Mouse (Mus musculus): ENCODE measurements at regions not wholly inside any gene's neighbourhood (a gene's known extent, or its start where the extent isn't known, plus 50 kb on each side); places are given as distances from the start of the nearest gene placed in this dataset.

DNA sequence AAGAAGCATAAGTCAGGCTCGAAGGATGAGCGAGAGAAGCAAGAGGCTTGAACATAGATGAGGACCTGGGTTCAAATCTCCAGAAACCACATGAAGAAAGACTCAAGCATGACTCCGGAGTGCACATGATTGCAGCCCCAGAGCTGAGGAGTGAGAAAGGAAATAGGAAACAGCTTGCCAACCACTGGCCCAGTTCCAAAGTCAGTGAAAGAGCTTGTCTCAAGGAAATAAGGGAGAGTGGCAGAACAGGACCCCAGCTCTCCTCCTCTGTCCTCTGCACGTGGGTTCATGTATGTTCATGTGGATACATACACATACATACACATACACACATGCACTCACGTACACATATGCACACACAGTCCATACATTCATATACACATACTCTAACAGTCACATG, 156.9 kb upstream of the Spred2 start:
- DNase-seq, result no peak

DNA sequence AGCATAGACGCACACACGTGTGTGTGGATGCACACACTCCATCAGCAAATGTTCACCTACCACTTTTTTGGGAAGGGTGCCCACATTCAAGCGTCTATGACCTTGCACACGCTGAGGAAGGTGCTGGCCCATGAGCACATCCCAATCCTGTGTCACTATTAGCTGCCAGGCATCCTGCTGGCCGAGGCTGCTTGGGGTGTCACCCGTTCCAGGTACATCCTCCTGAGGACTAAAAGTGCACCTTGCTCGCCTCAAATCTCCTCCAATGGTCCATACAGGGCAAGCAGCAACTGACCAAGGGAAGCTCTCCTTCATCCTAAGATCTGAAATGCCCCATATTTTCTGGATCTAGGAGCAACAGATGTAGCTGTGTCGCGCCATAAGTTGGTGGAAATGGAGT, 156.3 kb upstream of the Spred2 start:
- no peak for DNase-seq

DNA sequence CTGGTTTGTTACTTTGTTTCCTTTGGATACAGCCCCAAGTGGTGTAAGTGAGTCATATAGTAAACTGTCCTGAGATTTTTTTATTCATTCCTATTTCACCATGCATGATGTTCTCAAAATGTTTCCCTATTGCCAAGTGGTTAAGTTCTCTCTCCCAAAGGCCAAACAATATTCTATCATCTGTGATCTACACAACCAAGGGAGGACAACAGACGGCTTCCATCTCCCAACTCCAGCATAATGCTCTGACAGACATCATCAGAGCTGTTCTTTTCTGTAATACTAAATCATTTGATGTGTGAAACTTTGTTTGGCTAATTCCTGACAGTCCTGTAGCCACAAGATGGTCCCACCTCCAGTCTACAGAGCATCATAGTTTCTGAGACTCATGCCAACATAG, 155.2 kb upstream of the Spred2 start:
- DNase-seq, result no peak

DNA sequence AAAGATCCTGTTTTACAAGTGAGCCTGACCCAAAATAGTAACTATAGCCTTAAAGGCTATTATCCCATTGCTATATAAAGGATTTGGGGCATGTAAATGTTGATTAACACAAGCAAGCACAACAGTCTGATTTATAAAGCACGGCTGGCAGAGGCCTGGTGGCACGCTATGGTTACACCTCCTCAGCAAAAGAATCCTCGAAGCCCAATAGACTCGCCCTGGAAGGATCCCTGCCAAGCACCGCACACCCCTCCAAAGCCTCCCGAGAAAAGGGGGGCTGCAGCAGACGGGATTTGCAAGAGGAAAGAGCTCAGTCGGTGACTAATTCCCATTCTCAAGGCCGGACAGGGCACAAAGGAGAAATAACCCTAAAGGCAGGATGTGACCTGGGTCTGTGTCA, 150.2 kb upstream of the Spred2 start:
- DNase-seq, result no peak

DNA sequence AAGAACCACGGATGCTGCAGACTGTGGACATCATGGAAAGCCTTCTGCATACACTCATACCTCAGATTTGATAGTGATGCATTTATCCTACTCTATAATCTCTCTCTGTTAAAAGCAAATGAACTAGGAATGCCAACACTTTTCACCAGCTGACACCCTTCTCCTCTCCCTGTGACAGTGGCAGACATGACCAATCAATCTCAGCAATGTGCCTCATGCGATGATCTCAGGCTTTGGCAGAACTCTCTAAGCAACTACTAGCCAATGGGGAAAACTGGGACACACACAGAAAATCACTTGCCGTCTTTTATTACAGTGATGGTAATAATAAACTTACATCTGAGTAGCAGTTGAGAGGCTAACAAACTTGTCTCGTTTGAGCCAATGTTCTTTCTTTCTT, 148.4 kb upstream of the Spred2 start:
- DNase-seq, result no peak

DNA sequence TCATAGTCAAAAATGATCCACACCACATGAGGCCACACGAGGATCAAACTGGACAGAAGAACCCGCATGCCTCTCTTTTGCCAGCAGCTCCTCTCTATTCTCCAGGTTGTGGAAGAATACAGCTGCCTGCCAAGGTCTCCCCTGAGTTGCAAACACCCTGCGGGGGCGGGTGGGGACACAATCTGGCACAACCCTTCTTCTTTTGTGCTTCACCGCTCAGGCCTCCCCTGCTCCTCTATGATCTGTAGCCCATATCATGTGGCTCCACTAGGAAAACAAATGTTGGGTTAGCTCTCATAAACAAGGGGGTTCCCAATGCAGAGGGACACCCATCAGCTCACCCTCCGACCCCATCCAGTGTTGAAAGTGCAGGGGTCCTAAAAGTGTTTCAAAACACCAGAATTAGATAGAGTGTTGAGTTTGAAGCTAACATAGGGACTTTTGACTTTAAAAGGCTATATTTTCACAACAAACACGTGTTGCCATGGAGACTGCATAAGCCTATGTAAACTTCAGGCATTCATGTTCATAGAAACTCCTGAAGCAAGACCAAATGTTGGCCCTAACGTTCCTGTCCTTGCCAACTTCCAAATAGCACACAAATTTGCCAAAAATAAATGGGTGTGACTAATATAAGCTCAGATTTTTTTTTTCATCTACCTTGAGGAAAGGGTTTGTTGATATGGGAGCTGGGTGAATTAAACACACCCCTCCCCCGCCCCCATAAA, 147.5 kb upstream of the Spred2 start:
- DNase-seq, result no peak

DNA sequence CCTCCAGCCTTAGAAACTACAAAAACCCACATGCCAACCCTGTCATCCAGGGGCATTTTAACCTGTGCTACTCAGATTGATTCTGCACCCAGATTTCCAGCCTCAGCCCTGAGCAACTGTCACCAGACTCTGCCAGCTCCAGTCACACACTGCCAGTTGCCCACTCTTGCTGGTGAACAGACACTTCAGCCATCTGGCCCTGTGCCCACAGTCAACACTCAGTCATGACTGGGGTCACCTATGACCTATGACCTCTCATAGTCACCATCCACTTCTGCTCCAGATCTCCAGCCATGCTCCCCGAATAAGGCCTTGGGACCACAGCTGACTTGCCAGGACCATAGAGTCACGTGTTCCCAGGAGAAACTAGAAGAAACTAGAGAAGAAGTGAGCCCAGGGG, 146.0 kb upstream of the Spred2 start:
- no peak for DNase-seq

DNA sequence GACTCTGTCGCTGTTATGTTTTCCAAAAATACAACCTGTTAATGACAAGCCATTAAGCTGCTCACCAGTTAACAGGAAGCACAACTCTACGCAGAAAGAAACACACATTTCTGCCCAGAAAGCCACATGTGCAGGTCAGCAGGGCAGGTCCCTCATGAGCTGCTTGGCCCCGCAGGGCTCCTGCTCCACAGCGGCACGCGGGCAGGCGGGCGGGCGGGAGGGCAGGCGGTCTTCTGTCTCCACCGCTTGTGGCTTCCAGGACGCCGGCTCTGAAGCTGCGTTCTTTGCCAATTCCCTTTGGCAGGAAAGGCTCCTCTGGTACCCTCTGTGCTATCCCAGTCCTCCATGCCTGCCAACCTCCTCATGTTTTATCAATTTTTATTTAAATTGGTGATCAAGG, 139.1 kb upstream of the Spred2 start:
- DNase-seq, result no peak

DNA sequence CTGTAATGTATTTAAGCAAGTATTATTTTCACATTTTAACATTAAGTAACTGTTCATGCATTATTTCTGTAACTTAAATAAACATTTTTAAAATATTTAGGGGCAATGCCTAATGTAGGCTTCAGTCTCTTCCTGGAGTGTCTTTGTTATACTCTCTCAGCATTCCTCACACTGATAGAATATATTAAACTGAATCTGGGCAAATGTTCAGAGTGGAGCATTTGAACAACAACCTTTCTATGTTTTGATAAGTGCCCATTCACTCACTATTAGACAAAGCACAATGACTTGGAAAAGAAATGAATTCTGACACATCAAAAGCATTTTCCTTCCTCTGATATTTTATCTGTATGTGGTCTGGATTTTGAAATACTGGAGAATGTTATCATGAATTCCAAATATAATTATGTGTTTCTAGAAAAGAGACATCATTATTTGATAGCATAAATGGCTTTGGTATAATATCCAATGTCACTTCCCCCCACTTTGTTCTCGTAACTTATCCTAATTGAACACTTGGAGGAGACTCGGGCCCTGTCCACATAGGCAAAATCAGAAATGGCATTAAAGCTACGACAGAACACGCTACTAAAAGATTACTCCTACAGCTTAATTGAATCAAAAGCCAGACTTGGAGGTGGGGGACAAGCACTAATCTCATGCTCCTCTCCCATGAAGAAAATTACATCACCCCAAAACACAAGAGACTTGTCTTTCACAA, 127.1 kb upstream of the Spred2 start:
- no peak for DNase-seq

DNA sequence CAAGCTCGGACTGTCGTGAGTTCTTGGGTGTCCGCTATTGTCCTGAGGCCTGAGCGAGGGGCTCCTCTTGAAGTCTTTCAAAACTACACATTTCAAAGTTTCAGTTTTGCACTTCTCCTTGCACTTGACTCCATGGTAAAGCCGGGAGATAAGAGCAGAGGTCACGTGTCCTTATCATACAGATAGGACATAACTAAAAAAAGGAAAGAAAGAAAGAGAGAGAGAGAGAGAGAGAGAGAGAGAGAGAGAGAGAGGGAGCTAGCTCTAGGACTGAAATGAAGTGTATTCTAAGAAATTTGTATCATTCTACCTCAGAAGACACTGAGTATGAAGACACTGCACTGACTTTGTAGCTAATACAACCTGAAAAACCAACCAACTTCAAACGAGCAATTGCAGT, 114.8 kb upstream of the Spred2 start:
- DNase-seq, result no peak

DNA sequence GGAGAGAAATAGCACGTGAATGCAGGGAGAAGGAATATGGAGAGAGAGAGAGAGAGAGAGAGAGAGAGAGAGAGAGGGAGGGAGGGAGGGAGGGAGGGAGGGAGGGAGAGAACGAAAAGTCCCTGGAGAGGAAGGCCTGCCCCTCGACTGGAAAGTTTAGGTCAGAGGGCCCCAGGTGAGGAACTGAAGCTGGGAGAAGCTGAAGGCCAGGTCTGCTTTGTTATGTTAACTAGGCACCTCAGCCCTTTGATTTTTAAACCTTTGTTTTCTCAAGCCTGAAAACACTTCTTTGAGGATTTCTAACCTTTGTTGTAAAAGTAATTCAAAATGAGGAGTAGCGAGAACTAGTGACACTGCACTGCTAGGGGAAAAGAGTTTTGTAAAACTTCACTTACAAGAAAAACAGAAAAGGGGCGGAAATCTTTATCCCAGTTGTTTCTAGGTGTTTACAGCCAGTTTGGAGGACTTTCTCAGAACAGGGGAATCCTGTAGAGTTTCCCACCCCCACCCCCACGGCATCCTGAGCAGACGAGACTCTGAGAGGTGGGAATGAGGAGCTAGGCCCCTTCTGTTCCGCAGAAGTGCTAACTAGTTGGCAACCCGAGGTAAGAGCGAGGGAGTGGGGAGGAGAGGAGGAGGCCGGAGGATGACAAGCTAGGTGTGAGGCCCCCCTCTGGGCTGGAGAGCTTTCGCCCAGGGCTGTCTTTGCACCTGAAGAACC, 112.7 kb upstream of the Spred2 start:
- no peak for DNase-seq

DNA sequence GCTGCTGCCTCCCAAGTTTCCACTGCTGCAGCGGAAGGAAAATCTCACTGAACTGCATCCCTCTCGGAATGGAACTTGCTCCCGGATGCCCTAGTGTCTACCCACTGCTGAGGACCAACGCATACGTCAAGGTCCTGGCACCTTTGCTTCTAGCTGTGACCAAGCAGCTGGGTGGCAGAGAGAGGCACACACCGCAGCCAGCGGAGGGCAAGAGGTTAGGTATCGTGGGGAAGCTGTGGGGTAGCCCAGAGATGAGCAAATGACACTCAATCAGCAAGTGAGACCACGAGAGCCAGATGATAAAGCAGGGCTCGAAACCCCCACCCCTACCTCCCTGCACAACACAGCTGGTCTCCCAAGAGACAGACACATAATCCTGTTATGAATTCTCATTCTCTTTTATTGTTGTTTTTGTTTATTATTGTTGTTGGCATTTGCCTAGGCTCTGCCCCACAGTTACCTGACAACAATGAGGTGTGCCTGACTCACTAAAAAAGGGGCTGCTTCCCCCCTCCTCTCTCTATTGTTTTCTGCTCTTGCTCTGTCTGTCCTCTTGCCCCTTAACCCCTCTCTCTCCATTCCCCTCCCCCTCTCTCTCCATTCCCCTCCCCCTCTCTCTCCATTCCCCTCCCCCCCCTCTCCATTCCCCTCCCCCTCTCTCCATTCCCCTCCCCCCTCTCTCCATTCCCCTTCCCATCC, 112.0 kb upstream of the Spred2 start:
- DNase-seq, result no peak

DNA sequence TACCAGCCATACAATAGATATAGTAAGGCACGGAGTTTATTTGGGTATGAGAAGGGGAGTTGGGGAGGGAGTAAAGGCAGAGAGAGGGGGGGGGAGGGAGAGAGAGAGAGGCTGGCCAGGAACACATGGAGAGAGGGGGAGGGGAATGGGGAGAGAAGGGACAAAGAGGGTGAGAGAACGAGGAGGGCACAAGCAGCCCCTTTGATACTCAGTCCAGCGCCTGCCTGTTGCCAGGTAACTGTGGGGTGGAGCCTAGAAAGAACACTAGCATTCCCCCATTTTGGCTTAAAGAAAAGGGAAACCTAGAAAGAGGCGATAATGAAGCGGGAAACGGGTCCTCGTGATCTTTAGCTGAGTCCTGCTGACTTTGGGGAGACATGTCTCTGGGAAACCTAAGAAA, 110.6 kb upstream of the Spred2 start:
- no peak for DNase-seq

DNA sequence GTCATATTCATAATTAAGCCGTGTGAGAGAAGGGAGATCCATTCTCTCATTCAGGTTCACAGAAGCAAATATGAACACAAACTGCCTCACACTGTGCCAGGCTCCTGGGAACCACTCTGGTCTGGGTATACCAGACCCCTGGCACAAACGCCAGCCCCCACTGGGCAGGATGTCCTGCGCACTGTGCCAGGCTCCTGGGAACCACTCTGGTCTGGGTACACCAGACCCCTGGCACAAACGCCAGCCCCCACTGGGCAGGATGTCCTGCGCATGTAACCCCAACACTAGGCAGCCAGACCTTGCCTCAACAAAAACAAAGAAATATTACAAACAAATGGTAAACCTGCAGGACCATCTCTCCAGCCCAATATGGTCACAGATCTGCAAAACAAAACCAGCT, 101.2 kb upstream of the Spred2 start:
- DNase-seq, result no peak

DNA sequence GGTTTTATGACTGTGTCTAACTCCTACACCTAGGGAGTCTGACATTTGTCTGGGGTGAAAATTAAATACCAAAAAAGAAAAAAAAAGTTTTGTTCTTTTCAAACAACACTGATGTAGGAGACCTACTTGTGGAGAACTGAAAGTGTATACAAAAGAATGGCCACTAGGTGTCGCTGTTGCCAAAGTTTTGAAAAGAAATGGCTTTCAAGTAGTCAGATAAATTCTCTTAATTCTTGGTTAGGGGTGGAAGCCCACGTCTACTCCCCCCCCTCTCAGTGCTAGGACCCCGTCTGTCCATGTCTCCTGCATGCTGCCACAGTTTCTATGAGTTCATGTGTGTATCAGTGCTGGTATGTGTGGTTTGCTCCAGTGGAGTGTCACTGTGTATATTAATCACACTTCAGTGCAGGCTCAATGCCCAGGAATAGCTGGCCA, 100.7 kb upstream of the Spred2 start:
- DNase-seq, result peak; percentile 74

DNA sequence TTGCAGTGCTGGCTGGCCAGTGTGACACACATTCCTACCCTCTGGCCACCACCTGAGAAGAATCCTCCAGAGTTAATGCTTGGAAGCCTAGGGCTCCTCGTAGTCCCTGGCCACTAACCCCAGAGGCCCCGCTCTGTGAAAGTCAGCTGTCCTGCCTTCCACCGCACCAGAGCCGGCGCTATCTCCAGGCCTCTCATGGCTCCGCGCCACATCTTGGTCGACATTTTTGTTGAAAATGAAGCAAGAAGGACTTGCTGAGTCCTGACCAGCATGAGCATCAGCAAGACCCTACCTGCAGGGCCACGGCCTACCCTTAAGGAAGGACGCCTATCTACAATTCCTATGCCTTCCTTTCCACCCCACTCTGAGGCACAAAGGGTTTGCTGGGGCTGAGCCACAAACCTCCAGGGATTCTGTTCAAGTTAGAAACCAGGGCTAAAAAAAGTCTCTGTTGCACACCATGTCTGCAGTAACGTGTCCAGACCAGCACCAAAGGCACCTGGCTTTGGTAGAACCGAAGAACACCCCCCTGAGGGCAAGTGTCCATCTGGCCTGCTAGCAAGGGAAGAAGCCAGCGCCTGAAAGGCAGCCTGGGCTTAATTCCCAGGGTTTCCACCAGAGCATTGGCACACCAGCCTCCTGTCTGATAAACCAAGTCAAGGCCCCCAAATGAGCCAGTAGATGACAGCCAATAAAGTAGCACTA, 97.5 kb upstream of the Spred2 start:
- DNase-seq, result no peak

DNA sequence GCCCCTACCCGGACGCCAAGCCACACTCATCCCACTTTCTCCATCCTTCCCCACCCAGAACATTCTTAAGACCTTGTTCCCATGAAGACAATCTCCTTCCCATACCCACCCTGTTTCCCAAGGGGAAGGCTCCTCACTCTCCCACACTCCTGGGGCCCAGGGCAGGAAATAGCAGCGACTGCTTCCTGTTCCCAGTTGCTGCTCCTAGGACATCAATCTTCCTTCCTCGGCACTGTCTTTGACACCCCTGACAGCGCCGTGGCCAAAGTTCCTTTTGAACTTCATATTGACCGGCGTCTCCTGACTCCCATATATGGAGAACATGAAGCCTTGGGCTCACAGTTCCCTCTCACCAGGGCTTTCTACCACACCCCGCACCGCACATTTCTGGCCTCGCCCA, 96.2 kb upstream of the Spred2 start:
- DNase-seq, result no peak

DNA sequence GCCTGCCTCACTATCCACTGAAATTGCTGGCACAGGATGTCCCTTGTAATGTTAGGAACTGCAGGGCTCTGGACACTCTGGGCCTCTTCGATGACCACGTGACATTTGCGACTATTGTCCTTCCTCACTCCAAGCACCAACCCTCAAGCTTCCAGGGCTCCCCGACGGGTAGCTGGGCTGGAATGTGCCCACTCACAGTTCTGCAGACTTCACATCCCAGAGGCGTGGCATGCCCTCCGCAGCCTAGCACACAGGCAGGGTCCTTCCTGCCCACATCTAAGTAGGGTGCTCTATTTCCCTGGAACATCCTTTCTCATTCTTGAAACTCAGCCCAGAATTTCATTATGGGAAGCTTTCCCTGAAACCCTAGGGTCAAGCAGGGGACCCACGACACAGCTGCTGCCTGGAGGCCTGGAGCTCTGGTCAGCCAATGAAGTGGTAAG, 95.2 kb upstream of the Spred2 start:
- DNase-seq, result no peak

DNA sequence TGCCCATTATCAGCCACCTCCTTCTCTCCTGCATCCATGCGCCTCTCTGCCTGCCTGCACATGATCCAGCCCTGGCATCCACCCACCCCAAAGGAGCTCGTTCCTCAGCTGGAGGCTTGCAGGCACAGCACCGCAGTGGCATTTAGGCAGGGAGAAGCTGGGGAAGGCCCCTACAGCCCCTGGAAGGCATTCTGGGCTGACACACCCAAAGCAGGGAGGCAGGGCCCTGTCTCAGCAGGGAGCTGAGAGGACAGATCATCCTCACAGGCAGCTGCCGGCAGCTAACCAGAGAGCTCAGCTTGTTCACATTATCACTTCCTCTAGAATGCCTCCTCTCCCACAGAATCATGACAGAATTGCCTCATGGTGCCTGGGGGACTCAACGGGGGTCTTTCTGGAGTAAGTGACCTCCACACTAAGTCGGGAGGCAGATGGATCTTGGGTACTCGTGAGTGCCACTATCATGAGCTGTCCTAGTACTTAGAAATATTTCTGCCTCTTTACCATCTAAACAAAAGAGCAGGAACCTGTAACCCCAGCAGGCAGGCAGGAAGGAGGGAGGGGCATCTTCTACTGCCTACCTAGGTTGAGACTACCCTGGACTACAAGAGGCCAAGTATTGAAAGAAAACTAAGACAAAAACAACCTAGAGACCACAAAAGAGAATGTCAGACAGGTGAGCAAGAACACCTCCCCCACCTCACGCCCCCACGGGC, 94.5 kb upstream of the Spred2 start:
- peak; percentile 28 for DNase-seq

DNA sequence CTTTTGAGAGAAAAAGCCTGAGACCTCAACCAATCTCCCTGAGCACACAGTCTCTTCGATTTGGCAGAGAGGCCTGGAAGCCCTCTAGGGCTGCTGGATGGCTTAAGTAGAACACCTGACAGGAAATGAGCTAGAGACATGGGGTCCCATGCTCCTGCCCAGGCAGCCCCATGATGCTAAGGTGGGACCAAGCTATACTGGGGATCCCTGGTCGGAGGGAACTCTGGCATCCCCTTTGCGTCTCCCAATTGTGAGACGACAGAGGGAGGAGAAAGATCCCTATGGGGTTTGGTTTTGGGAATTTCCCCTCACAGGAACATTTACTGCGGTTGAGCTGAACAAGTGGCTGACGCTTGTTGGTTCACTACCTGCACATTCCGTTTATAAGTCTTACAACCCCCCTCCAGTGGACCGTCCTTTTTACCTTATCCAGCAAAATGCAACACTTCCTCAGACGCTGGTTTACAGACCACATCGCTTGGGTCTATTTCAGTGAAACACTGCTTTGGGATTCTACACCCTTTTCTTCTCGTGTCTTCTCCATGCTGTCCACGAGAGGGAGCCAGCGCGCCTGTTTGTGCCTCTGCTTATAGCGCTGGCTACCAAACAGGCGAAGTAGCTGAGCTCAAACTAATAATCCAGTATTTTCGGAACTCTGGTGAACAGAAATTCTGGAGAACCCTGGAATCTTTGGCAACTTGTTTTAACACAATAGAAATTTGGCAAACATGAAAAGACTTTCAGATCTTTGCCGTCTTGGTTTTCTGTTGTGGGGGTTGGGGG, 93.7 kb upstream of the Spred2 start:
- peak; percentile 82 for DNase-seq

DNA sequence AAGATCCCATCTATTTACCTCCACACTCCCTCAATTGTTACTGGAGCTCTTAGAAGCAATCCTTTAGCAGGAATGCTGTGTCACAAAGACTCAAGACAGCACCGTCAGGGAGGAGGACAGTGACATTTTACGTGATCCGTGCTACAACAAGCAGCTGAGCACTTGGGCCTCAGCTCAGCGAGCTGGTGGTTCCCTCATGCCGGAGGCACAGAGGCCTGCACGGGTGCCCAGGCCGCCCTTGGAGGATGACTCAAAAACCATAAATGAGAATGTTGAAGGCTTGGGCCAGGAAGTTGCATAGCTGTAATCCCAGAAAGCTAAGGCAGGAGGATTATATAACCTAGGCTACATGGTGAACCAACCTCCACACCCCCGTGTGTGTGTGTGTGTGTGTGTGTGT, 89.6 kb upstream of the Spred2 start:
- DNase-seq, result no peak
